Mouse (Mus musculus): ENCODE measurements around the gene Gpr176. TPM values are rescaled to one million over a fixed set of nuclear protein-coding genes. Genes with fewer than 3 reads are reported as not detected.
A peak's percentile ranks its signal among the peaks of the same experiment; 100 is the strongest.

Gene Gpr176
- polyA plus RNA-seq, 1 experiment from 2014 or later, result 4.1 TPM

DNA sequence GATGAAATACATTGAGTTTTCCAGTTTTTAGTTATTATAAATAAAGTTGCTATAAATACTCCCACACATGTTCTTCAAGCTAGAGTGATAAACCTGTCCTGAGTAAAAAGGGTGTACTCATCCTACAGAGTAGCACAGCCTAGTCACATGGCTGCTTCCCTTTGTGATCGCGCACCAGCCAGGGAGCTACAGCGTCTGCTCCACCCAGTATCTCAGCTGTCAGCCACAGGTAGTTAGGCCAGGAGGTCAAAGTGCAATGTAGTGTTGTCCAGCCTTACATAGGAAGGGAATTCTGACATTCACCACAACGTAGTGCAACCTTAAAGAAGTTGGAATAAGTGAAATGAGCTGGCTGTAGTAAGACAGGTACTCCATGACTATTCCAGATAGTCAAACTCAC lies 32.3 kb upstream of the Gpr176 start:
- H3K27ac ChIP-seq (replicated peaks; ENCODE audit: low read depth, low read length), result no peak overlapping the region
- no peak for ATAC-seq (ENCODE audit: low FRiP score, low TSS enrichment)
- DNase-seq, result no peak
- no peak overlapping the region for H3K4me2 ChIP-seq (ENCODE audit: low read length)
- no peak overlapping the region for H3K4me3 ChIP-seq (replicated peaks; ENCODE audit: low read depth, low read length)
- no peaks in the 10 kb centered on the region for H3K27me3 ChIP-seq (ENCODE audit: control insufficient read depth, insufficient read depth, low read length)
- no peak overlapping the region for H3K9ac ChIP-seq (replicated peaks; ENCODE audit: low read length)
- no peaks in the 10 kb centered on the region for H3K4me1 ChIP-seq (ENCODE audit: control insufficient read depth, insufficient read depth, low read length)
- no peaks in the 10 kb centered on the region for H3K9me3 ChIP-seq (ENCODE audit: control insufficient read depth, low read length)
- 70% methylated on average over 4 of the region's 4 CpGs for WGBS
- 0 out of 2 replicates have a peak, but pooled peaks cover 7% of the 10 kb centered on the region for H3K36me3 ChIP-seq (ENCODE audit: control insufficient read depth, insufficient read depth, low read length)

DNA sequence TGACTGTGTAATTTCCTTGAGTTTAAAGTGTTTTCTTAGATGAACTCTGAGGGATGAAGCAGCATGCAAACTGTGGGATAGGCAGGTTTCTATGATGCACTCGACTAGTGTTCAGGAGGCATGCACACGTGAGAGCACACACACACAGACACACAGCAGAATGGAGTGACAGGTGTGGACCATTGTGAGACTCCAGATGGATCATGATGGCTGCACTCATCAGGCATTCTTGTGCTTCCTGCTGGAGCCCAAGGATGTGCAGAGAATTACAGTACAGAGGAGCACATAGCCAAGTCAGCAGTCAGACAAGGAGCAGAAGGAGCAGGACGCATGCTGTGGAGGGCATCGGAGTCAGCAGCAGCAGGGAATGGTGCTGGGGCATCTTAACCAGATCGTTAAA lies 31.1 kb upstream of the Gpr176 start:
- no peak for ATAC-seq (ENCODE audit: low FRiP score, low TSS enrichment)

DNA sequence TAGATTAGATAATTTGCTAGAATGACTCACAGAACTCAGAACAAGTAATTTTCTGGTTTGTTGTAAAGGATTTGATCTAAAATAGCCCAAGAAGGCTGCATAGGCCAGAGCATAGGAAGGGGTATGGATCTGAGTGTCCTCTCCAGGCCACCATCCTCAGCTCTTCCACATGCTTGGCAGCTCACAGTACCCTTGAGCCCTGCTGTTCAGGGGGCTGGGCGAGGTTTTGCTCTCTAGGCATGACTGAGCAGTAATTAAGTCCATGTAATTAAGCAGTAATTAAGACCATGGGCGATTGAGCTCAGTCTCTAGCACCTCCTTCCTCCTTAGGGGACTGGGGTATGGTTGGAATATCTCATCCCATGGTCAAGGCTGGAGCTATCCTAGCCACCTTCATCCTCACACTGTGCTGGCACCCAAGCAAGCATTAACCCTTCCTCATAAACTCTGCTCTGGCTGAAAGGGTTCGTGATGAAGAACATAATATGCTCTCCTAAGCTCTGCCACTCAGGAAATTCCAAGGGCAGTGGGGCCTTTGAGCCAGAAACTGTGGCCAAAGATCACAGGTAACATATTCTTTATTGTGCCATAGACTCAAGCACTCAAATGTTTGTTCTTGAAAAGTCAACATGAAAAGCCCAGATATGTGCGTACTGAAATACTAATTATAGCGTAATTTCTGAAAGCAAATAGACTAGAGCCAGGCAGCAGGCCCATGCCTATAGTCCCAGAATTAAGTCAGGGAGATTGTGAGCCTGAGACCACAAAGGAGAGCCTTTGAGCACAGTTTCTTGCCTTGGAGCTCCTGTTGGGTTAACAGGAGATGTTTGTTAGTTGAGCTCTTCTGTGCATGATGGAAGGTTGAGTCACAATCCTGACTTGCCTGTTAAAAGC lies 28.9 kb upstream of the Gpr176 start:
- Histone ChIP-seq H3K9me3 (ENCODE audit: control insufficient read depth, low read length) (no peaks in the 10 kb centered on the region), H3K4me1 (ENCODE audit: control insufficient read depth, insufficient read depth, low read length) (no peaks in the 10 kb centered on the region), H3K27me3 (ENCODE audit: control insufficient read depth, insufficient read depth, low read length) (no peaks in the 10 kb centered on the region), H3K36me3 (ENCODE audit: control insufficient read depth, insufficient read depth, low read length) (0 out of 2 replicates have a peak, but pooled peaks cover 3% of the 10 kb centered on the region), H3K9ac (replicated peaks; ENCODE audit: low read length) (no peak overlapping the region), H3K4me3 (replicated peaks; ENCODE audit: low read depth, low read length) (no peak overlapping the region), H3K4me2 (ENCODE audit: low read length) (no peak overlapping the region), H3K27ac (replicated peaks; ENCODE audit: low read depth, low read length) (no peak overlapping the region)
- DNase-seq (no peak), ATAC-seq (ENCODE audit: low FRiP score, low TSS enrichment) (no peak)
- 71% methylated on average over 5 of the region's 5 CpGs for WGBS

More for the DNA sequence above, 31.1 kb upstream of the Gpr176 start:
- WGBS, result 87% methylated on average over 5 of the region's 5 CpGs
- H3K4me2 ChIP-seq (ENCODE audit: low read length), result no peak overlapping the region
- 0 out of 2 replicates have a peak, but pooled peaks cover 7% of the 10 kb centered on the region for H3K36me3 ChIP-seq (ENCODE audit: control insufficient read depth, insufficient read depth, low read length)
- H3K4me3 ChIP-seq (replicated peaks; ENCODE audit: low read depth, low read length), result no peak overlapping the region
- no peaks in the 10 kb centered on the region for H3K4me1 ChIP-seq (ENCODE audit: control insufficient read depth, insufficient read depth, low read length)
- DNase-seq, result no peak
- no peak overlapping the region for H3K27ac ChIP-seq (replicated peaks; ENCODE audit: low read depth, low read length)
- H3K9me3 ChIP-seq (ENCODE audit: control insufficient read depth, low read length), result no peaks in the 10 kb centered on the region
- H3K27me3 ChIP-seq (ENCODE audit: control insufficient read depth, insufficient read depth, low read length), result no peaks in the 10 kb centered on the region
- no peak overlapping the region for H3K9ac ChIP-seq (replicated peaks; ENCODE audit: low read length)

DNA sequence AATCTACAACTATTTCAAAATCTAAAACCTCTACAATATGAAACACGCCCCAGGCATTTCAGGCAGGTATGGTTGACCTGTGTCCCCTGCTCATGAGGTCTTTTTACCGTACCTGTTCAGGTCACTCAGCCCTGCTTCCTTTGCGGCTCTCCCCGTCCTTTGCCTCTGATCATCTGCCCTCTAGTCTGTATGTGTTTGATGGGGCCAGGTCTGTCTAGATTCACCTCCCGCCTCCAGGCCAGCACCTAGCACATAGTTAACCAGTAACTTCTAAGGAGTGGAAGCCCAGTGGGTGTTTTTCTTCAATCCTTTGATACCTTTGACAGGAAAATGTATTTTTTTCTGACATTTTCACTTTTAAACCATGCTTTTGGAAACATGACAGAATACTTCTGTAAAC lies 26.5 kb upstream of the Gpr176 start:
- WGBS, result 92% methylated on average over 5 of the region's 5 CpGs

DNA sequence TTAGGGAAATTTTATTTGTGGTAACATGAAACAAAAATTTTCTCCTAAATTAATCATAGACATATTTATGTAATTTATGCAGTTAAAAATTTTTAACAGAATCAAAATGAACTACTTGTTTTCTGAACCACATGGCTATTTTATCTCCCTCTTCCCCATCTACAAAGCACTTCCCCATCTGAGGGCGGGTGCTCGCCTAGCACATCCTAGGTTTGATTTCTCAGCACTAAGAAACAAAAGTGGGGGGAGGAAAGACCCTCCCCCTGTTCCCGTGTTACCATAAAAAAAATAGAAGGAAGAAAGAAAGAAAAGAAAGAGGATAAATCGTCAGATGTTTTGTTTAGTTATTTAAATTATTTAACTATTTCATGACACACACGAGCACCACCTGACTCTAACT lies 18.0 kb upstream of the Gpr176 start:
- Histone ChIP-seq H3K4me1 (ENCODE audit: control insufficient read depth, insufficient read depth, low read length) (0 out of 2 replicates have a peak, but pooled peaks cover 9% of the 10 kb centered on the region), H3K9me3 (ENCODE audit: control insufficient read depth, low read length) (no peaks in the 10 kb centered on the region), H3K27me3 (ENCODE audit: control insufficient read depth, insufficient read depth, low read length) (no peaks in the 10 kb centered on the region), H3K4me2 (ENCODE audit: low read length) (no peak overlapping the region), H3K36me3 (ENCODE audit: control insufficient read depth, insufficient read depth, low read length) (no peaks in the 10 kb centered on the region), H3K27ac (replicated peaks; ENCODE audit: low read depth, low read length) (no peak overlapping the region), H3K9ac (replicated peaks; ENCODE audit: low read length) (no peak overlapping the region), H3K4me3 (replicated peaks; ENCODE audit: low read depth, low read length) (no peak overlapping the region)
- WGBS, result 75% methylated on average over 5 of the region's 5 CpGs
- ATAC-seq (ENCODE audit: low FRiP score, low TSS enrichment) (no peak), DNase-seq (no peak)

More for the DNA sequence above, 26.5 kb upstream of the Gpr176 start:
- DNase-seq, result no peak
- ATAC-seq (ENCODE audit: low FRiP score, low TSS enrichment), result no peak
- Histone ChIP-seq H3K36me3 (ENCODE audit: control insufficient read depth, insufficient read depth, low read length) (no peaks in the 10 kb centered on the region), H3K4me2 (ENCODE audit: low read length) (no peak overlapping the region), H3K4me3 (replicated peaks; ENCODE audit: low read depth, low read length) (no peak overlapping the region), H3K27ac (replicated peaks; ENCODE audit: low read depth, low read length) (no peak overlapping the region), H3K9ac (replicated peaks; ENCODE audit: low read length) (no peak overlapping the region), H3K27me3 (ENCODE audit: control insufficient read depth, insufficient read depth, low read length) (no peaks in the 10 kb centered on the region), H3K4me1 (ENCODE audit: control insufficient read depth, insufficient read depth, low read length) (no peaks in the 10 kb centered on the region), H3K9me3 (ENCODE audit: control insufficient read depth, low read length) (no peaks in the 10 kb centered on the region)

DNA sequence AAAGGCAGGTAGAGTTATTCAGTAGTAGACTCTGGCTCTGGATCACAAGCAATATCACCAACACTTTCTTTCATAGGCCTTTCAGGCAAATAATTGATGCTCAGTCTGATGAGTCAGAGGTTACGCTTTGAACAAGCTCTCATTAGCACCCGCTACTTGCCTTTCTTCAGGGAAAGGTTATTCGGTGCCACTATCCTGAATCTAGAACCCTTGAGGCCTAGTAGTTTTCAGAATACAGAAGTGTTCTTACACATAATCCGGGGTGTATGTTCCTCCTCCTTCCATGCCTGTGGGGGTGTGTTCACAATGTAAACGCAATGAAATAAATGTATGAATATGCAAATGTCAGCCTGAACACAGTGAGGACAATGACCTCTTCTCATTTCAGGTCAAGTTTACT lies 16.9 kb upstream of the Gpr176 start:
- WGBS, result 85% methylated on average over 5 of the region's 5 CpGs
- no peak overlapping the region for H3K4me2 ChIP-seq (ENCODE audit: low read length)
- no peaks in the 10 kb centered on the region for H3K9me3 ChIP-seq (ENCODE audit: control insufficient read depth, low read length)
- H3K9ac ChIP-seq (replicated peaks; ENCODE audit: low read length), result no peak overlapping the region
- H3K27ac ChIP-seq (replicated peaks; ENCODE audit: low read depth, low read length), result no peak overlapping the region
- no peaks in the 10 kb centered on the region for H3K36me3 ChIP-seq (ENCODE audit: control insufficient read depth, insufficient read depth, low read length)
- H3K27me3 ChIP-seq (ENCODE audit: control insufficient read depth, insufficient read depth, low read length), result no peaks in the 10 kb centered on the region
- 0 out of 2 replicates have a peak, but pooled peaks cover 9% of the 10 kb centered on the region for H3K4me1 ChIP-seq (ENCODE audit: control insufficient read depth, insufficient read depth, low read length)
- DNase-seq (no peak), ATAC-seq (ENCODE audit: low FRiP score, low TSS enrichment) (no peak)
- H3K4me3 ChIP-seq (replicated peaks; ENCODE audit: low read depth, low read length), result no peak overlapping the region

DNA sequence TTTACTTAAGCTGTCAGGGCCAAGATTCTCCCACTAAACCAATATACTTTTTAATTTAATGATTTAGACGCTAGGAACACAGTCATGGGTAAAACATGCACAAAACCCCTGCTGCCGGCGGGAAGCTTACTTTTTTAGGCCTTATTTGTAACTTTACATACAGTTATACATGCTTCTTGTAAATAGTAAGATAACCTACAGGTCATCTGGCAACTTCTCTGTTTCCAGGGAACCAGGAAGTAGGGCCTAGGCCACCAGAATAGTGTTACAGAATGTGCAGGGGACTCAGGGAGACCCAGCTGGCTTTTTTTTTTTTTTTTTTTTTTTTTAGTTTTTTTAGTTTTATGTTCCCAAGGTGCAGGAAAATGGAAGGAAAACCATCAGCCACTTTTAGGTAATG lies 16.4 kb upstream of the Gpr176 start:
- H3K27ac ChIP-seq (replicated peaks; ENCODE audit: low read depth, low read length), result no peak overlapping the region
- H3K9ac ChIP-seq (replicated peaks; ENCODE audit: low read length), result no peak overlapping the region
- peak overlapping the region; percentile 75 for H3K4me2 ChIP-seq (ENCODE audit: low read length)
- no peaks in the 10 kb centered on the region for H3K27me3 ChIP-seq (ENCODE audit: control insufficient read depth, insufficient read depth, low read length)
- H3K9me3 ChIP-seq (ENCODE audit: control insufficient read depth, low read length), result no peaks in the 10 kb centered on the region
- H3K4me3 ChIP-seq (replicated peaks; ENCODE audit: low read depth, low read length), result peak overlapping the region; percentile 75; the same call in 1 of the 2 replicates
- 0 out of 2 replicates have a peak, but pooled peaks cover 9% of the 10 kb centered on the region for H3K4me1 ChIP-seq (ENCODE audit: control insufficient read depth, insufficient read depth, low read length)
- DNase-seq (no peak), ATAC-seq (ENCODE audit: low FRiP score, low TSS enrichment) (no peak)
- no peaks in the 10 kb centered on the region for H3K36me3 ChIP-seq (ENCODE audit: control insufficient read depth, insufficient read depth, low read length)
- WGBS, result 76% methylated on average over 3 of the region's 3 CpGs

DNA sequence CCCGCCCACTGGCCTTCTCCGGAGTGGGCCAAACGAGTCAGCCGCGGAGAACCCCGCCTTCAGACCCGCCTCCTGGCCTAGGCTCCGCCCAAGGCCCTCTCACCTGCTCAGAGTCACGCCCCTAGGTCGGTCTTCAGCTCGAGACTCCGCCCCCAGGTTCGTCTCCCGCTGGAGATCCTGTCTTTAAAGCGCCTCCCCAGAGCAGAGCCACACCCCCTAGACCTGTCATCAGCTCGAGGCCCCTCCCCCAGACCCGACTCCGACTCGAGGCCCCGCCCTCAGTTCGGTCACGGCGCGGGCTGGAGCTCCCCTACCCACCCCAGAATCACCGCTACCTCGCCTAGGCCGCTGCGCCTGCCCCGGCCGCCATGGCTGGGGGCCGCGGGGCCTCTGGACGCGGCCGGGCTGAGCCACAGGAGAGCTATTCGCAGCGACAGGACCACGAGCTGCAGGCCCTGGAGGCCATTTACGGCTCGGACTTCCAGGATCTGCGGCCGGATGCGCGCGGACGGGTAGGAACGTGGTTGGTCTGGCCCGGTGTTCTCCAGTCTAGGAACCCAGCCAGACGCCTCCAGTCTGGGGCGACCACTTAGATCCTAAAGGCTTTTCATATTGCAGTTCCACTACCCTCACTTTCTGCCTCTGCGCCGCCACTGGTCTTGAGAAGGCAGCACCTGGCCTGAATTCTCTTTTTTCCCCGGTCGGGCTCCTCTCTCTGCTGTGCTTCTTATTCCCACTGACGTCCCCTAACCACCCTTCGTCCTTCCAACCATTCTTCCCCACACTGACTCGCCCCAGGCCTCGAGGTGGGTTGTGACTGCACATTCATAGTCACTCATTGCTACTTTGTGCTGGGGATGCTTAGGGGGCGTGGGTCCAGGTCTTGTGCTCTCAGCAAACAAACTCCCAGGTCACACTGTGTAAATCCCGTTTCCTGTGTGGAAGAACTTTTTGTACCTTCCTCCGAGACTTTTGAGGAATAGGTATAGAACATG lies 15.4 kb upstream of the Gpr176 start, which contains the start of gene Eif2ak4:
Gene Eif2ak4, plus strand, starts transcription at position 278 of the 995 bp plus-strand sequence.
- Histone ChIP-seq H3K27me3 (ENCODE audit: control insufficient read depth, insufficient read depth, low read length) (no peaks in the 10 kb centered on the region), H3K27ac (replicated peaks; ENCODE audit: low read depth, low read length) (peak within 1 kb of the TSS; percentile 91), H3K4me3 (replicated peaks; ENCODE audit: low read depth, low read length) (peak within 1 kb of the TSS; percentile 75), H3K9ac (replicated peaks; ENCODE audit: low read length) (peak within 1 kb of the TSS; percentile 82), H3K36me3 (ENCODE audit: control insufficient read depth, insufficient read depth, low read length) (no peaks in the 10 kb centered on the region), H3K4me1 (ENCODE audit: control insufficient read depth, insufficient read depth, low read length) (0 out of 2 replicates have a peak, but pooled peaks cover 9% of the 10 kb centered on the region), H3K9me3 (ENCODE audit: control insufficient read depth, low read length) (no peaks in the 10 kb centered on the region), H3K4me2 (ENCODE audit: low read length) (peak within 1 kb of the TSS; percentile 75)
- DNase-seq (peak; percentile 98), ATAC-seq (ENCODE audit: low FRiP score, low TSS enrichment) (peak; percentile 98)
- WGBS, result under 1% methylated on average over 61 of the region's 61 CpGs
